Mouse (Mus musculus): ENCODE measurements at regions not wholly inside any gene's neighbourhood (a gene's known extent, or its start where the extent isn't known, plus 50 kb on each side); places are given as distances from the start of the nearest gene placed in this dataset.

- DNase-seq (ENCODE audit: low spot score) (peak; percentile 73), ATAC-seq (ENCODE audit: low FRiP score) (peak; percentile 82)
- Histone ChIP-seq H3K4me1 (replicated peaks; ENCODE audit: control insufficient read depth, insufficient read depth, low read length) (no peaks in the 10 kb centered on the region), H3K27ac (ENCODE audit: low read depth, low read length) (no peak overlapping the region), H3K27me3 (ENCODE audit: control insufficient read depth, insufficient read depth, low read length) (no peaks in the 10 kb centered on the region), H3K4me2 (replicated peaks; ENCODE audit: low read depth, low read length) (no peak overlapping the region), H3K9ac (ENCODE audit: low read depth, low read length) (no peak overlapping the region), H3K36me3 (ENCODE audit: control insufficient read depth, insufficient read depth, low read length) (no peaks in the 10 kb centered on the region), H3K4me3 (ENCODE audit: low read depth, low read length) (no peak overlapping the region), H3K9me3 (ENCODE audit: control insufficient read depth, low read length) (no peaks in the 10 kb centered on the region)
- WGBS, result 21% methylated on average over 4 of the region's 4 CpGs
These were observed 67.8 kb downstream of the Olfr1505 start for GRCm38 (mm10) chr19:13980988-13981630.

- Histone ChIP-seq H3K4me2 (replicated peaks; ENCODE audit: low read depth, low read length) (no peak overlapping the region), H3K4me1 (replicated peaks; ENCODE audit: control insufficient read depth, insufficient read depth, low read length) (no peaks in the 10 kb centered on the region), H3K27me3 (ENCODE audit: control insufficient read depth, insufficient read depth, low read length) (no peaks in the 10 kb centered on the region), H3K4me3 (ENCODE audit: low read depth, low read length) (no peak overlapping the region), H3K27ac (ENCODE audit: low read depth, low read length) (no peak overlapping the region), H3K9ac (ENCODE audit: low read depth, low read length) (no peak overlapping the region), H3K36me3 (ENCODE audit: control insufficient read depth, insufficient read depth, low read length) (no peaks in the 10 kb centered on the region), H3K9me3 (ENCODE audit: control insufficient read depth, low read length) (no peaks in the 10 kb centered on the region)
- ATAC-seq (ENCODE audit: low FRiP score) (no peak), DNase-seq (ENCODE audit: low spot score) (peak; percentile 1)
- 78% methylated on average over 3 of the region's 3 CpGs for WGBS
These were observed 69.5 kb downstream of the Olfr1505 start for GRCm38 (mm10) chr19:13982823-13983222.

Measured in hindbrain, embryonic 11.5 days (tissue).